Mouse (Mus musculus) forebrain, embryonic 16.5 days (tissue): Measurements from ENCODE around the gene Skap2. TPM values are rescaled to one million over a fixed set of nuclear protein-coding genes. Genes with fewer than 3 reads are reported as not detected.

Experiments
- ATAC-seq: fragments of 200-750 bp; cut with Nextera tagmentation; 2 replicates; pipeline ENCODE4 v1.8.0; 2017; ENCODE audit warnings: mild to moderate bottlenecking, moderate library complexity
- H3K27ac ChIP-seq: fragments of 300-500 bp; sonication (generic); 2 replicates; pipeline ENCODE4 v1.5.1; 2014; ENCODE audit warnings: low read length, control low read depth
- H3K27me3 ChIP-seq: fragments of 300-500 bp; sonication (generic); replicated peaks from 2 replicates; pipeline ENCODE4 v1.6.1; 2014; ENCODE audit warnings: low read length; ENCODE audit not compliant: control insufficient read depth, insufficient read depth
- H3K36me3 ChIP-seq: fragments of 300-500 bp; sonication (generic); 2 replicates; pipeline ENCODE4 v1.6.1; 2014; ENCODE audit not compliant: control insufficient read depth, insufficient read depth
- H3K4me1 ChIP-seq: fragments of 300-500 bp; sonication (generic); replicated peaks from 2 replicates; pipeline ENCODE4 v1.6.1; 2014; ENCODE audit warnings: low read length; ENCODE audit not compliant: control insufficient read depth, insufficient read depth
- H3K4me2 ChIP-seq: fragments of 300-500 bp; sonication (generic); 2 replicates; pipeline ENCODE4 v1.6.1; 2014; ENCODE audit warnings: mild to moderate bottlenecking, low read length, control low read depth
- H3K4me3 ChIP-seq: fragments of 300-500 bp; sonication (generic); replicated peaks from 2 replicates; pipeline ENCODE4 v1.5.1; 2014; ENCODE audit warnings: mild to moderate bottlenecking, low read length, control low read depth
- H3K9ac ChIP-seq: fragments of 300-500 bp; sonication (generic); replicated peaks from 2 replicates; pipeline ENCODE4 v1.6.1; 2014; ENCODE audit warnings: low read depth, low read length, control low read depth
- H3K9me3 ChIP-seq: fragments of 300-500 bp; sonication (generic); 2 replicates; pipeline ENCODE4 v1.6.1; 2016; ENCODE audit warnings: low read length; ENCODE audit not compliant: control insufficient read depth
- WGBS: fragments of 180-500 bp; shearing (Covaris S2); extraction: QIAGEN DNeasy Blood & Tissue Kit; methylation state at CpG from one replicate; pipeline ENCODE4 v1.1.7; 2014; 5-methylcytosine and 5-hydroxymethylcytosine counted together
- polyA plus RNA-seq: library from polyadenylated mRNA; unstranded; fragments of >200 nt; fragmentation: Nextera tagmentation; extraction: Ambion mirVana; gene quantifications from 2 replicates; pipeline ENCODE4 v1.2.1, GENCODE M21; 2015

Gene Skap2
- polyA plus RNA-seq, 1 experiment from 2014 or later: 5.5 TPM

DNA sequence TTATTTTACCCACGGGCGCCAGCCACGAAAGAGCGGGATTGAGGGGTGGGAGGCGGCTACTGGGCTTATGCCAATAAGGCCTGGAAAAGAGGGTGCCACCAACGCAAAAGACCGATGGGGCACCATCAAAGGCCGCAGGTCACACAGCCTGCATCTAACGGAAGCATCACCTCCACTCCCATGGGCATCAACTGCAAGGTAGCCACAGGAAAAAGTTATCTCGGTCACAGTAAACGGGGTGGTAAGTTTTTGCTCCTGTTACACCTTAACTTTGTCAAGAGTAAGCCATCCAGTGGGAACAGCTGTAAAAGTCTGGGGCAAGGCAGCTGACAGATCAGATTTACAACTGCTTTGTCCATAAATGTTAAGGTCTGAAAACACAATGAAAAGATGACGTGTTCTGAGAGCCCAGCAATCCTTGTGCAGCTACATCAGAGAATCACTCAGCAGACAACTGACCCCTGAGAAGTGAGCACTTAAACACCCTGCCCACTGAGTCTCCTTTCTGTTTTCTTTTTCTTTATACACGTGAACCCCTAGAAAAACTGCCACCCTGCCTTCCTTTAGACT is 5.6 kb downstream of the Skap2 start:
- H3K4me2 ChIP-seq: no peak overlapping the region

DNA sequence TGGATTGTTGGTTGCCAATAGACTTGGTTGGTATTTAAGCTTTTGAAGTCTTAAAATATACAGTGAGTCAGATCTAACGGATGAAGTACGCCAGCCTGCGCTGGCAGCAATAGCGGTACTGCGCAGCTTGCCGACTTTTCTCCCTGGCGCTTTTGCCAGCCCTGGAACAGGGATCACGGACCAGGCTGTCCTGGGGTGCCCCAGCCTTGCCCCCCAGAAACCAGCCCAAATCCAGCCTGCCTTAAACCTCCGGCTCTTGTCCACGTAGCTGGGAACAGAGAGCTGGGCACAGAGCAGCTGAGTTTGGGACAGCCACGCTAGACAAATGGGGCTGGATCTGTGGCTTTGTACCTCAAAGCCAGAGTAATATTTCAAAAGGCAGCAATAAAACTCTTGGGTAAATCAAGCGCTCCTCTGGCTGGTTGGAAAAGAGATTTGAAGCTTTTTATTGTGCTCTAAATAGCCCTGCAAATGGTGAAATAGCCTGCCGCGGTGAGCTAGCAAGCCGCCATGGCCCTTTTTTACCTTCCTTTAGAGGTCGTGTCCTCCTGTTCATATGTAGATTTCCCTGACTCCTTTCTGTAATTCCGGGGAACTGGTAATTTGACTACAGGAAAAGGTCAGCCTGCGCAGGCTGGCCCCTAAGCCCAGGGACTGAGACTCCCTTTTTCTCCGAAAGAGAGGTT is 6.2 kb downstream of the Skap2 start:
- no peaks in the 10 kb centered on the region for H3K4me1 ChIP-seq
- H3K27me3 ChIP-seq: peaks cover 68% of the 10 kb centered on the region
- WGBS: under 1% methylated on average over 19 of the region's 19 CpGs
- H3K27ac ChIP-seq: no peak overlapping the region
- no peaks in the 10 kb centered on the region for H3K9me3 ChIP-seq
- no peaks in the 10 kb centered on the region for H3K36me3 ChIP-seq
- ATAC-seq: no peak
- H3K4me2 ChIP-seq: no peak overlapping the region
- H3K9ac ChIP-seq: no peak overlapping the region
- H3K4me3 ChIP-seq: no peak overlapping the region

More for the DNA sequence above, 5.6 kb downstream of the Skap2 start:
- ATAC-seq: no peak
- Histone ChIP-seq H3K27me3 (peaks cover 69% of the 10 kb centered on the region), H3K36me3 (no peaks in the 10 kb centered on the region), H3K4me1 (no peaks in the 10 kb centered on the region), H3K27ac (no peak overlapping the region), H3K9ac (no peak overlapping the region), H3K9me3 (no peaks in the 10 kb centered on the region), H3K4me3 (no peak overlapping the region)
- WGBS: 4% methylated on average over 13 of the region's 13 CpGs

DNA sequence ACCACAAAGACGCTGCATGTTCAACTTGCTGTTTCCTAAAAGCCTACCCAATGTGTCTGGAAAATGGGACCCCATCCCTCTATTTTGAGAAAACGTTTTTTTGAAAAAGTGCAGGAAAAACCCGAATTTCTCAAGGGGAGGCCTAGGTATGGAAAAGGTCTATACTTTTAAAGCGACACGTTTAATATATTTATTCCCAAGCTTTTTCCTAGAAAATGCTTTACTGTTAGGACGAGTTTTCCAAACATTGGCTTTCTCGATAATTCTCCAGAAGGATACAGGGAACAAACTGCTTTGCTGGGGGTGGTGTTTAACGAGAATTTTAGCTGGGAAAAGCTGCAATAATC is 6.8 kb downstream of the Skap2 start:
- Histone ChIP-seq H3K27me3 (peaks cover 67% of the 10 kb centered on the region), H3K4me2 (no peak overlapping the region), H3K36me3 (no peaks in the 10 kb centered on the region), H3K27ac (no peak overlapping the region), H3K9me3 (no peaks in the 10 kb centered on the region), H3K4me1 (no peaks in the 10 kb centered on the region), H3K9ac (no peak overlapping the region), H3K4me3 (no peak overlapping the region)
- WGBS: 7% methylated on average over 8 of the region's 8 CpGs
- ATAC-seq: no peak

DNA sequence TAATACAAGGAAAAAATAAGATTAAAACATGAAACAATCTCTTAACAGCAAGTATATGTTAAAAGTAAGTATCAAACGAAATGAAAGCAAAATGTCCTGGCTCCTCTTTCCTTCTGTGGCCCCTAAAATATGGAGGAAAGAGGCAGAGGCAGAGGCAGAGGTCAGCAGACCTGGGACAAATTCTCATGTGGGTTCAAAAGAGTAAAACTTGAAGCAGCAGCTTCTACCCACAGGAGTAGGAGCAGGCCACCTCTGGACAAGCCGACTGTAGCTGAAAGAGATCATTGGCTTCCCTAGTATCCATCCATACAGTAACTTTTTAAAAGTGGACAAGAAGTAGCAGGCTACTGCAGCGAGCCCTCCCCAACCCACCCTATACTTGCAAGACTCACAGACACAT is 7.4 kb downstream of the Skap2 start:
- no peak for ATAC-seq

DNA sequence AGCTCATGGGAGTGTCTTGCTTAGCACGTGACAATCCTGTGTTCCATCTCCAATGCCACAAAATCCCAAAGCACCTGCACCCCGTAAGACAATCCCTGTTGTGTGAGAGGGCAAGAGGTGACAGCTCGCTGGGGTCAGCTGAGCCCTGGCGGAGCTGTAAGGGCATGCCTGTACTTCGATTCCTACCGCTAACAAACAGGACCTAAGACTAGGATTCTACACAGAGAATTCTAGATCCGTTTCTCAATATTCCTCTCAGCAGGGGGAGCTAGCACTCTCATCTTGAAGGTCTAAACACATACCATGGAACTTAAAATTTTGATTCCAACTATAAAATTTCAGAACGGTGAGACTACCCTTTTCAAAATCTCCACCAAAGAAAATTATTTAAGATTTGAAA is 9.7 kb downstream of the Skap2 start:
- Histone ChIP-seq H3K9me3 (no peaks in the 10 kb centered on the region), H3K9ac (no peak overlapping the region), H3K4me1 (no peaks in the 10 kb centered on the region), H3K27ac (no peak overlapping the region), H3K4me3 (no peak overlapping the region), H3K36me3 (no peaks in the 10 kb centered on the region), H3K4me2 (no peak overlapping the region), H3K27me3 (peaks cover 62% of the 10 kb centered on the region)
- 0 out of 2 replicates have a peak, but pooled peaks have one; percentile 47 for ATAC-seq
- WGBS: 30% methylated on average over 8 of the region's 8 CpGs

More for the DNA sequence above, 7.4 kb downstream of the Skap2 start:
- Histone ChIP-seq H3K36me3 (no peaks in the 10 kb centered on the region), H3K9me3 (no peaks in the 10 kb centered on the region), H3K9ac (no peak overlapping the region), H3K4me2 (no peak overlapping the region), H3K4me1 (no peaks in the 10 kb centered on the region), H3K27me3 (peaks cover 66% of the 10 kb centered on the region), H3K27ac (no peak overlapping the region), H3K4me3 (no peak overlapping the region)
- 29% methylated on average over 3 of the region's 3 CpGs for WGBS

DNA sequence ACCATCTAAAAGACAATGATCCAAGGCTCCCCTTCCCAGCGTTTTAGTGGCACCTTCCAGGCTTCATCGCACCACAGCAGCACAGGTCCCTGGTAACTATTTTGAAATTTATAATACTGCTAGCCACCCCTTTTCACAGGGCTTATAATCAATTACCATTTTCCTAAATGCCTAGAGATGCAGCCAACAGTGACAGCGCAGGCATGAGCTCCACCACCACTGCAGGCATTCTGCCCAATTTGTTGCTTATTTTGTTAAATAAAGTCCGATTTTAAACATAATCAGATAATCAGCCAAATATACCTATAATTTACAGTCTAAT is 13.2 kb downstream of the Skap2 start:
- no peak overlapping the region for H3K9ac ChIP-seq
- ATAC-seq: no peak
- no peak overlapping the region for H3K27ac ChIP-seq
- peaks cover 46% of the 10 kb centered on the region for H3K27me3 ChIP-seq
- H3K4me2 ChIP-seq: no peak overlapping the region
- H3K9me3 ChIP-seq: no peaks in the 10 kb centered on the region
- H3K4me1 ChIP-seq: no peaks in the 10 kb centered on the region
- WGBS: 56% methylated on average over 4 of the region's 4 CpGs
- H3K36me3 ChIP-seq: no peaks in the 10 kb centered on the region
- H3K4me3 ChIP-seq: no peak overlapping the region

DNA sequence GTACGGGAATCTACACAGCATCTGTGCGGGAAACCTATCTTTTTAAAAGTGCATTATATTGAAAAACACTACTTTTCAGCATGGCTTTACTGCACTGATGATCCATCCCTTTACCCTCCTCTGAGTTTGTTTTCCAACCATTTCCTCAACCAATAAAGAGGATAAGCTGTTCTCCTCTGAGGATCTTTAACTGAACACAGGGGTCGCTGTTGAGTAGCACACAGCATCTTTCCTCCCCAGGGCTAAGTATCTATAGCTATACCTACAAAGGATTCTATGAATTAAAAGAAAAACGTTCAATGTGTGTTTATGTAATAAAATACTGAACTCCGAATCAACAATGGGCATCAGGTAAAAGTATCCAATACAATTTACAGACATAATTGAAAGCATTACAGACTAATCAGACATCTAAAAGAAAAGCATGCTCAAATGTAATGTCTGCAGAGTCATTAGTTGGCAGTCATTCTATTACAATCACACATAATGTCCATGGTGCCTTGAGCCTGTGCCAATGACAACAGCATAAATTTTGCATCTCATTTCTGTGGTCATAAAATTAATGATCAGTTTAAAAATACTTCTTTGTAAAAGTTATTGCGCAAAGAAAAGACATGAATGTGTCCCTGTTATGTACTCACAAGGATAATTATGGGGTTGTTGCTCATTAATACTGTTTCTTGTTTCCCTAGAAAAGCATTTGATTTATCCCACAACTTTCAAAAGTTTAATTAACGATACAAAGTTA is 13.8 kb downstream of the Skap2 start:
- Histone ChIP-seq H3K27me3 (peaks cover 41% of the 10 kb centered on the region), H3K9ac (no peak overlapping the region), H3K4me3 (no peak overlapping the region), H3K36me3 (no peaks in the 10 kb centered on the region), H3K4me2 (no peak overlapping the region), H3K4me1 (no peaks in the 10 kb centered on the region), H3K27ac (no peak overlapping the region), H3K9me3 (no peaks in the 10 kb centered on the region)
- WGBS: 38% methylated on average over 7 of the region's 7 CpGs
- no peak for ATAC-seq

DNA sequence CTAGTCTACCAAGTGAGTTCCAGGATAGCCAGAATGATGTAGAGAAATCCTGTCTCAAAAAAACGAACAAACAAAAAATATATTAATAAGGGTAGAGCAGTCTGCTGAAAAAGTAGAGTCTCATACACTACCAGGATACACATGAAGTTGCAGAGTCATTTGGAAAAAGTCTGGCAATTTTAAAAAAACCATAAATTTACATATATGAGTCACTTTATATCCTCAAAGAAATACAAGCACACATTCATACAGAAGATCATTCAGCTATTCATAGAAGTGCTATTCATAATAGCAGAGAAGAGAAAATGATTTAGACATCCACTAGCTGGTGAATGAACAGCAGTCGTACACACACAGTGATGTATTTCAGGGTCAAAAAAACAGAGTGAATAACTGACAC is 24.4 kb downstream of the Skap2 start:
- H3K4me3 ChIP-seq: no peak overlapping the region
- ATAC-seq: no peak
- no peaks in the 10 kb centered on the region for H3K9me3 ChIP-seq
- H3K27me3 ChIP-seq: peaks cover 3% of the 10 kb centered on the region; the same call in 1 of the 2 replicates
- 0 out of 2 replicates have a peak, but pooled peaks cover 2% of the 10 kb centered on the region for H3K4me1 ChIP-seq
- 77% methylated on average over 2 of the region's 2 CpGs for WGBS
- H3K9ac ChIP-seq: no peak overlapping the region
- no peak overlapping the region for H3K4me2 ChIP-seq
- no peaks in the 10 kb centered on the region for H3K36me3 ChIP-seq
- no peak overlapping the region for H3K27ac ChIP-seq

DNA sequence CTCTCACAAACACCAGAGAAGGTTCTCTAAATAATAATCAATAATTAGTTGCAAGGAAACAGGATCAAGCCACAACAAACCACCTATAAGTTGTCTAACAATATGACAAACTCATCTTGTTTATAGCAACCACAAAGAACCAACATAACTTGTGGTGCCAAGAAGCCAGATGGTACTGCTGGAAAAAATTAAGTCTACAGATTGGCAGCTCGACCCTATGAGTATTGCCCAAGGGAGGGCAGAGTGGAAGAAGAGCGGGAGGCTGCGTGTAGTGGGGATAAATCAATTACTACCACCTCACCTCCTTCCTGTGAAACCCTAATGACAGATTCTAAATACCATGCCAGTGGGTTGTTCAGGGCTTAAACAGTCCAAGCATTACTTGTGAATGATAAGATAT is 34.7 kb downstream of the Skap2 start:
- H3K36me3 ChIP-seq: no peaks in the 10 kb centered on the region
- no peak overlapping the region for H3K4me3 ChIP-seq
- H3K9me3 ChIP-seq: no peaks in the 10 kb centered on the region
- 41% methylated on average over 3 of the region's 3 CpGs for WGBS
- no peak overlapping the region for H3K27ac ChIP-seq
- no peak overlapping the region for H3K4me2 ChIP-seq
- H3K27me3 ChIP-seq: no peaks in the 10 kb centered on the region
- ATAC-seq: 0 out of 2 replicates have a peak, but pooled peaks have one; percentile 26
- H3K9ac ChIP-seq: no peak overlapping the region
- peaks cover 6% of the 10 kb centered on the region; the same call in 1 of the 2 replicates for H3K4me1 ChIP-seq
